Mouse (Mus musculus): ENCODE data around the gene Ndufab1. TPM values are rescaled to one million over a fixed set of nuclear protein-coding genes. Genes with fewer than 3 reads are reported as not detected.

The Ndufab1 gene
- 633 and 655 TPM in 2 replicates for polyA plus RNA-seq (2016; fragmentation: Nextera tagmentation; extraction: Ambion mirVana)

DNA sequence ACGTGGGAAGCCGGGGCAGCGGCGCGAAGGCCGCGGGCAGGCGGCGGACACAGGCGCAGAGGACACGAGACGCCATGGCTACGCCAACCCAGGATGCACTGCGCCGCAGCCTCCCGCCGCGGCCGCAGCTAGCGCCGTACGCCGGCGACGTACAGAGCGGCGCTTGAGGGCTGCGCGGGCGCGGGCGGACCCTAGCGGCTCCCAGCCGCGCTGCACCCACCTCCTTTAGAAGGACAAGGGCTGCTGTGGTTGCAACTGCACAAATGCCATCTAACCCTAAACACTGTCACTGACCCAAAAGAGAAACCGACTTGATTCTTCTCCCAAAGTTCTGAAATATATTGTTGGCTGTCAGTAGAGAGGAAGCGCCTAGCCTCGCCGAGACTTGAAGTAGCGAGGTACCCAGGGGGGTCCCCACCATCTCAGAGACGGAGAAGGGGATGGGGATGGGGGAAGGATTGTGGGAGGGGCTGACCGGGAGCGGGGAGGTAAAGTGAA lies at the start of gene Ndufab1:
TSS of gene Ndufab1 (minus strand) at position 140 of the 498 bp plus-strand sequence.
- 0 out of 2 replicates have a peak within 1 kb of the TSS, but pooled peaks have one; percentile 46 for H3K27ac ChIP-seq

DNA sequence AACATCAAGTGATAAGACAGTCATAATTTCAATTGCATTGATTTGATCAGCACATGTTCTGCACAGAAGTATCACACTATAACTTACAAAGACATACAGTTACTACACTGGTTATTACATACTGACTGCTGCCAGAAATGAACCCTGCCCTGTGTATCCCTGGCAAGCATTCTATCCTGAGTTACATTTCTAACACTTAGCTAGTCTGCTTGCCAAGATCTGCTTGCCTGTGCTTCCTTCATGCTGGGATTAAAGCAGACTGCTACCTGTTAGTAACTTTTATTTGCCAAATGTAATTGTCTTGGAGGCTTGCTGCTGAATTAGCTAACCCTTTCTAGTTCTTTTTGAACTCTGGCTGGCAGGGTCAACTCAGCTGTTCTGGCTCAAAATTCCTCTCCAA lies 39.3 kb upstream of the Ndufab1 start:
- no peak overlapping the region for H3K4me3 ChIP-seq
- peaks cover 88% of the 10 kb centered on the region for H3K36me3 ChIP-seq
- ATAC-seq (ENCODE audit: insufficient number of reproducible peaks, insufficient read depth, low FRiP score, low TSS enrichment): no peak
- H3K9ac ChIP-seq: no peak overlapping the region
- no peaks in the 10 kb centered on the region for H3K4me1 ChIP-seq
- no peak overlapping the region for H3K4me2 ChIP-seq (replicated peaks)
- H3K9me3 ChIP-seq: no peaks in the 10 kb centered on the region
- no peaks in the 10 kb centered on the region for H3K27me3 ChIP-seq
- H3K27ac ChIP-seq: no peak overlapping the region

More for the DNA sequence above, at the start of gene Ndufab1:
- peak within 1 kb of the TSS; percentile 79 for H3K4me3 ChIP-seq
- WGBS: under 1% methylated on average over 34 of the region's 43 CpGs
- H3K36me3 ChIP-seq: peaks cover 15% of the 10 kb centered on the region
- no peaks in the 10 kb centered on the region for H3K27me3 ChIP-seq
- H3K4me1 ChIP-seq: peaks cover 7% of the 10 kb centered on the region
- H3K9ac ChIP-seq: peak within 1 kb of the TSS; percentile 89
- ATAC-seq (ENCODE audit: insufficient number of reproducible peaks, insufficient read depth, low FRiP score, low TSS enrichment): peak; percentile 99
- H3K9me3 ChIP-seq: no peaks in the 10 kb centered on the region
- peak within 1 kb of the TSS; percentile 88 for H3K4me2 ChIP-seq (replicated peaks)

DNA sequence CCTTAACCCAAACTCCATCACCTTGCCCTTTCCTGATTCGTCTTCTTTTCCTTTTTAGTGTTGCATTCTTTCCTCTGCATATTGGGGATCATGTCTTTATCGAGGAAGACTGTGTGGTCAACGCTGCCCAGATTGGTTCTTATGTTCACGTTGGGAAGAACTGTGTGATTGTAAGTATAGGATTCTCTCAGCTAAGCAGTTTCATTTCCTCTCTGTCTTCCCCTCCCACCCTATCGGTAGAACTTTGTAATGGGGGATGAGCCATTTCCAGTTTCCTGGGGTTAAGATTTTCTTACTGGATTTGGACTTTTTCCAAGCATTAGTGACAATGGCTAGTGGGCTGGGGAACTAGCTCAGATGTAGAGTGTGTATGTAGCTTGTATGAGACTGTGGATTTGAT lies 36.5 kb upstream of the Ndufab1 start:
- H3K9me3 ChIP-seq: no peaks in the 10 kb centered on the region
- H3K27me3 ChIP-seq: no peaks in the 10 kb centered on the region
- H3K4me3 ChIP-seq: no peak overlapping the region
- H3K36me3 ChIP-seq: peaks cover 77% of the 10 kb centered on the region
- peaks cover 6% of the 10 kb centered on the region; the same call in 1 of the 2 replicates for H3K4me1 ChIP-seq
- no peak overlapping the region for H3K9ac ChIP-seq
- H3K27ac ChIP-seq: no peak overlapping the region
- H3K4me2 ChIP-seq (replicated peaks): no peak overlapping the region
- ATAC-seq (ENCODE audit: insufficient number of reproducible peaks, insufficient read depth, low FRiP score, low TSS enrichment): no peak
- 93% methylated on average over 5 of the region's 5 CpGs for WGBS

DNA sequence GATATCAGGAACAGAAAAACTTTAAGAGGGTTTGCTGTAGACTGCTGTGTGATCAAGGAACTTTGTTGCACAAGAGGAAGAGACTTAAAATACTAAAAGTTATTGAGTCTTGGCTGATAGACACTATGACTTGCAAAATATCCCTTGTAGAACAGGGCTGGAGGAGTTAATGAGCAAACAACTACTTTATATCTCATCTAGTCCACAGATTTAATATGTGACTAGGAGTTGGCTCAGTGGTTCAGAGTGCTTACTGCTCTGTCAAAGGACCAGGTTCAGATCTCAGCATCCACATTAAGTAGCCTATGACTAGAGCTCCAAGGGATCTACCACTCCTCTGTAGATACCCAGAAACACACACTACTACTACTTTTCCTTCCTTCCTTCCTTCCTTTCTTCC lies 35.4 kb upstream of the Ndufab1 start:
- Histone ChIP-seq H3K27me3 (no peaks in the 10 kb centered on the region), H3K4me3 (no peak overlapping the region), H3K27ac (no peak overlapping the region), H3K9me3 (no peaks in the 10 kb centered on the region), H3K4me1 (peaks cover 6% of the 10 kb centered on the region; the same call in 1 of the 2 replicates), H3K4me2 (replicated peaks) (no peak overlapping the region), H3K36me3 (peaks cover 67% of the 10 kb centered on the region), H3K9ac (no peak overlapping the region)
- no peak for ATAC-seq (ENCODE audit: insufficient number of reproducible peaks, insufficient read depth, low FRiP score, low TSS enrichment)

DNA sequence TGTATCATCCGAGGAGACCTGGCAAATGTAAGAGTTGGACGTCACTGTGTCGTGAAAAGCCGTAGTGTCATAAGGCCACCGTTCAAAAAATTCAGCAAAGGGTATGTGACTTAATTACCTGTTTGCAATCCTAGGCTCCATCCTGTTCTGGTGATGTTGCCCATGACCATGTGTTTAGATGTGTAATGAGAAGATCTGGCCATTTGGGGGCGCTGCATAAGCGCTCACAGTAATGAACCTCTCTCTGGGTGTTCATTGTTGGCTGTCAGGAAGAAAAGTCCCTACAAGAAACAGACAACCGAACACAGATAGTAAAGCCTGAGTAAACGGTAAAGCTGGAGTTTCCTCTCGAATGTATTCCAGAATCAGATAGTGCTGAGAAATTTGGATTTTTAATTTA lies 33.4 kb upstream of the Ndufab1 start:
- H3K36me3 ChIP-seq: peaks cover 53% of the 10 kb centered on the region
- no peak overlapping the region for H3K27ac ChIP-seq
- H3K9ac ChIP-seq: no peak overlapping the region
- 71% methylated on average over 10 of the region's 10 CpGs for WGBS
- no peak overlapping the region for H3K4me2 ChIP-seq (replicated peaks)
- no peak overlapping the region for H3K4me3 ChIP-seq
- peaks cover 6% of the 10 kb centered on the region; the same call in 1 of the 2 replicates for H3K4me1 ChIP-seq
- no peaks in the 10 kb centered on the region for H3K27me3 ChIP-seq
- no peaks in the 10 kb centered on the region for H3K9me3 ChIP-seq
- no peak for ATAC-seq (ENCODE audit: insufficient number of reproducible peaks, insufficient read depth, low FRiP score, low TSS enrichment)

DNA sequence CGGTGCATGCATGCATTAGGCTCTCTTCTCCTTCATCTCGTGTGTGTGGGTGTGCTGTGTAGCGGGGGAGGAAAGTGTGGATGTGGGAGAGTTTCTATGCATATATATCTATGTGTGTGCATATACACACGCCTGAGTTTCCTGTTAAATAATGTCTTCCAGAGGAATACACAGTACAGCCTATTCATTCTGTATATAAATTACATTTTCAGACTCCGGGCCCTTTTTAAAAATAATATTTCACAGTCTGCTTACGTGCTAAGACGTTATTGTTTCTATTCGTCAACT lies 31.6 kb upstream of the Ndufab1 start:
- Histone ChIP-seq H3K4me2 (replicated peaks) (peak overlapping the region; percentile 73), H3K36me3 (peaks cover 35% of the 10 kb centered on the region), H3K9me3 (no peaks in the 10 kb centered on the region), H3K4me3 (peak overlapping the region; percentile 62), H3K4me1 (peaks cover 6% of the 10 kb centered on the region; the same call in 1 of the 2 replicates), H3K27ac (peak overlapping the region; percentile 47; the same call in 1 of the 2 replicates), H3K27me3 (no peaks in the 10 kb centered on the region), H3K9ac (peak overlapping the region; percentile 70)
- 21% methylated on average over 8 of the region's 8 CpGs for WGBS
- ATAC-seq (ENCODE audit: insufficient number of reproducible peaks, insufficient read depth, low FRiP score, low TSS enrichment): no peak

DNA sequence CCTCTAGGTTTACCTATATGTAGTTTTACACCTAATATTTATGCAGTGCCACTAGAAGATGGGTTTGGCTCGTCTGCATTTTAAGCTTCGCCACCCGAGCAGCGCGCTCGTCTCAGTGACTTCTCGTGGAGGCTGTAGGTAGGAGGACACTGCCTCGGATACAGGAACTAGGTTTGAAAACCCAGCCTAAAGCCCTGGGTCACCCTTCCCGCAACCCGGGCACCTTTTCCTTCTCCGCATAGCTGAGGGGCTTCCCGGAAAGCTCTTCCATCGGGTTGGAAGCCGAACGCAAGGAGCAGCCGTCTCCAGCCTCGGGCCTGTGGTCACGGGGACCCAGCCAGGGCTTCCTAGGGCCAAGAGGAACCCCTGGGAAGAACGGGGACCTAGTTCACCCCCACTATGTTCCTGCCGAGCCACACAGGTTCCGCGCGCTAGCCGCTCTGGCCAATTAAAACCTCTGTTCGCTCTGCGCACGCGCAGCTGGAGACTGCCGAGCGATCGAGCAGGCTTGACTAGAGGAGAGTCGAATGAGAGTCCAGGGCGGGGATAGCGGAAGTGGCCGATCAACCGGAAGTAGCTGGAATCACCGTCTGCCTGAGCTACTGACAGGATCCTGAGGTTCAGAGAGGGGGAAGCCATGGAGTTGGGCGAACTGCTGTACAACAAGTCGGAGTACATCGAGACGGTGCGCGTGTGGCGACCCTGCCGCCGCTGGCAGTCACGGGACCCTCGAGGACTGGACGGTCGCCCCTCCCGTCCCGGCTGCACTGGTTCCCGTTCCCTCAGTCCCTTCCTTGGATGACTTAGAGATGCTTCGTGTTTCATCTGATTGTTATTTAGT lies 31.0 kb upstream of the Ndufab1 start, which contains the start of the genes Palb2 and Dctn5:
TSS of gene Palb2 (minus strand) at position 489 of the 841 bp plus-strand sequence.
TSS of gene Dctn5 (plus strand) at position 545 of the 841 bp plus-strand sequence.
- peak within 1 kb of the TSS; percentile 70 for H3K9ac ChIP-seq
- peak within 1 kb of the TSS; percentile 62 for H3K4me3 ChIP-seq
- H3K9me3 ChIP-seq: no peaks in the 10 kb centered on the region
- H3K27me3 ChIP-seq: no peaks in the 10 kb centered on the region
- peaks cover 34% of the 10 kb centered on the region for H3K36me3 ChIP-seq
- peaks cover 6% of the 10 kb centered on the region; the same call in 1 of the 2 replicates for H3K4me1 ChIP-seq
- ATAC-seq (ENCODE audit: insufficient number of reproducible peaks, insufficient read depth, low FRiP score, low TSS enrichment): peak; percentile 92
- peak within 1 kb of the TSS; percentile 73 for H3K4me2 ChIP-seq (replicated peaks)
- peak within 1 kb of the TSS; percentile 47 for H3K27ac ChIP-seq
- under 1% methylated on average over 54 of the region's 54 CpGs for WGBS

DNA sequence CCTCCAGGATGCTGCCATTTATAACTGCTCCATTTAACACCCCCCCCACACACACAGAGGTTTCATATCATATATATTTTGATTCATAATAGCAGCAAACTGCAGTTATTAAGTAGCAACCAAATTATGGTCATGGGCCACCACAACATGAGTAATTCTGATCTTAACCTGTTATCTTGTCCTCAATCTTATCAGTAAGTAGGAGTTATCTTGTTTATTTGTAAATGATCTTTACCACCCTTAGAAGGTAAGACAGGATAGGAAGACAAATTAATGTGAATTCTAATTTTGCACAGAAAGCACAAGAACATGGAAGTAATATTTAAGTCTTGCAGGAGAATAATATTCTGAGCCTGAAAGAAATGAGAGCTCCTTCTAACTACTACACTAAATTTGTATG lies 30.1 kb upstream of the Ndufab1 start:
- peak overlapping the region; percentile 62 for H3K4me3 ChIP-seq
- peak overlapping the region; percentile 73 for H3K4me2 ChIP-seq (replicated peaks)
- no peak for ATAC-seq (ENCODE audit: insufficient number of reproducible peaks, insufficient read depth, low FRiP score, low TSS enrichment)
- no peaks in the 10 kb centered on the region for H3K27me3 ChIP-seq
- H3K36me3 ChIP-seq: peaks cover 36% of the 10 kb centered on the region
- no peak overlapping the region for H3K27ac ChIP-seq
- no peaks in the 10 kb centered on the region for H3K9me3 ChIP-seq
- H3K4me1 ChIP-seq: peaks cover 6% of the 10 kb centered on the region; the same call in 1 of the 2 replicates
- peak overlapping the region; percentile 70 for H3K9ac ChIP-seq

DNA sequence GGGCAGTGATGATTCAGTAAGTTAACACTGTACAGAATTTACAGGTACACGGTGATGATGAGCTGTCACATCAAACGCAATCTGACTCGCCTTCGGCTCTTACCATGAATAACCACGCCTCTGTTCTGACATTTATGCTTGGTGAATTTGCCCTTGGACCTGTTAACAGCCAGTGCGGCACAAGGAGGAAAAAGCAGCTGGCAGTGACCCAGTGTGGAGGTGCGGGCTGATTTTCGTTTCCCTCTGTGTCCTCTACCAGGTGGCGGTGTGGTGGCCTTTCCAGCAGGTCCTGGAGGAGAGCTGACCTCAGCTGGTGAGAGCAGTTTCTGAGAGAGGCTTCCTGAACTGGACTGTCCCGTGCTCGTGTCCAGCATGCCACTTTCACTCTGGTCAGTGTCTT lies 25.3 kb upstream of the Ndufab1 start:
- Histone ChIP-seq H3K27me3 (no peaks in the 10 kb centered on the region), H3K4me3 (no peak overlapping the region), H3K4me2 (replicated peaks) (no peak overlapping the region), H3K4me1 (no peaks in the 10 kb centered on the region), H3K36me3 (peaks cover 50% of the 10 kb centered on the region), H3K27ac (no peak overlapping the region), H3K9me3 (no peaks in the 10 kb centered on the region), H3K9ac (no peak overlapping the region)
- WGBS: 92% methylated on average over 11 of the region's 11 CpGs
- ATAC-seq (ENCODE audit: insufficient number of reproducible peaks, insufficient read depth, low FRiP score, low TSS enrichment): no peak

DNA sequence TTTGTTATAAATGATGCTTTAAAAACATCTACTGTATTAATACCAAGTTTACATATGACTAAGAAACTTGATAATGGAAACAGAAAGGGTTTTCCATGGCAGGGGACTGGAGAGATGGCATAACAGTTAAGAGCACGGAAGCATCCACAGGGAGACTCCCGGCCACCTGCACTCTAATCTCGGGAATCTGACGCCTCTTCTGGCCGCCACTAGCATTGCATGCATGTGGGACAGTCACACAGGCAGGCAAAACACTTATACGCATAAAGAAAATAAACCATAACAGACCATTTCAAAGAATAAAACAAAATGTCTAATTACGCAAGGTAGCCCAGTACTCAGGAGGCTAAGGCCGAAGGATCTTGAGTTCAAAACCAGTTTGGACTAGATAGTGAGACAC lies 23.9 kb upstream of the Ndufab1 start:
- WGBS: 76% methylated on average over 8 of the region's 8 CpGs
- Histone ChIP-seq H3K27me3 (no peaks in the 10 kb centered on the region), H3K9ac (no peak overlapping the region), H3K9me3 (no peaks in the 10 kb centered on the region), H3K36me3 (peaks cover 61% of the 10 kb centered on the region), H3K4me3 (no peak overlapping the region), H3K27ac (no peak overlapping the region), H3K4me2 (replicated peaks) (no peak overlapping the region), H3K4me1 (no peaks in the 10 kb centered on the region)
- no peak for ATAC-seq (ENCODE audit: insufficient number of reproducible peaks, insufficient read depth, low FRiP score, low TSS enrichment)

DNA sequence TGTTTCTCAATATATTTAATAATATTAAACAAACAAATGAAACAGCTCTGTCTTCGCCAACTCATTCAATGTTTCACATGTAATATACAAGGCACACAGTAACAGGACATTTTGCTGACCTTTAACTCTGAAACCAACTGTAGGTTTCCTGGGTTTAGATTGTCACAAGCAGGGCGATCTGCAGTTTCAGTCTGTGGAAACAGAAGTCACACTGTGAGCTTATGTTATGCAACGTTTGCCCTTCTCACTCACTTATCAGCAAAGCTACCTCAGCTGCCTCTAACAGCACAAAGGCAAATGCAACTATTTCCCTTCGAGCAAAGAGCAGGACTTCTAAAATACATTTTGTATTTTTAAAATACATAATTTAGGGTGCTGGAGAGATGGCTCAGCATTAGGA lies 21.8 kb upstream of the Ndufab1 start:
- Histone ChIP-seq H3K4me3 (no peak overlapping the region), H3K36me3 (peaks cover 72% of the 10 kb centered on the region), H3K27ac (no peak overlapping the region)

DNA sequence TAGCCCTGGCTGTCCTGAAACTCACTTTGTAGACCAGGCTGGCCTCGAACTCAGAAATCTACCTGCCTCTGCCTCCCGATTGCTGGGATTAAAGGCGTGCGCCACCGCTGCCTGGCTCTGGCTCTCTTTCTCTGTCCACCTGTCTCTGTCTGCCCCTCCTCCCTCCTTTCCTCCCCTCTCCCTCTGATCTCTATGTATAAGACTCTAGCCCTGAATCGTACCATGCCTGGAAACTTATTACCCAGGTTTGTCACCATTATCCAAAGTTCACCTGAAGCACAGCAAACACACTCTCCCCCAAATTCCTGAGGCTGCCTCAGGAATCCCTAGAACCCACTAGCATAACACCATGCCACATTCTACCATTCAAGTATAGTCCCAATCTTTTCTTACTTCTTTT lies 6.5 kb upstream of the Ndufab1 start:
- no peak for ATAC-seq (ENCODE audit: insufficient number of reproducible peaks, insufficient read depth, low FRiP score, low TSS enrichment)
- no peak overlapping the region for H3K4me2 ChIP-seq (replicated peaks)
- H3K9ac ChIP-seq: no peak overlapping the region
- no peaks in the 10 kb centered on the region for H3K9me3 ChIP-seq
- no peaks in the 10 kb centered on the region for H3K4me1 ChIP-seq
- no peaks in the 10 kb centered on the region for H3K27me3 ChIP-seq
- peaks cover 20% of the 10 kb centered on the region for H3K36me3 ChIP-seq
- H3K4me3 ChIP-seq: no peak overlapping the region
- H3K27ac ChIP-seq: no peak overlapping the region
- 93% methylated on average over 6 of the region's 6 CpGs for WGBS

More for the DNA sequence above, 21.8 kb upstream of the Ndufab1 start:
- Histone ChIP-seq H3K9me3 (no peaks in the 10 kb centered on the region), H3K9ac (no peak overlapping the region), H3K27me3 (no peaks in the 10 kb centered on the region), H3K4me2 (replicated peaks) (no peak overlapping the region), H3K4me1 (no peaks in the 10 kb centered on the region)
- WGBS: 87% methylated on average over 4 of the region's 4 CpGs
- no peak for ATAC-seq (ENCODE audit: insufficient number of reproducible peaks, insufficient read depth, low FRiP score, low TSS enrichment)

All from embryonic facial prominence, embryonic 12.5 days (tissue).